Mouse (Mus musculus): Measurements from ENCODE around the gene Pdgfc. TPM values are rescaled to one million over a fixed set of nuclear protein-coding genes. Genes with fewer than 3 reads are reported as not detected.

The Pdgfc gene
- polyA plus RNA-seq, 1 experiment from 2014 or later, result 7.2 TPM

DNA sequence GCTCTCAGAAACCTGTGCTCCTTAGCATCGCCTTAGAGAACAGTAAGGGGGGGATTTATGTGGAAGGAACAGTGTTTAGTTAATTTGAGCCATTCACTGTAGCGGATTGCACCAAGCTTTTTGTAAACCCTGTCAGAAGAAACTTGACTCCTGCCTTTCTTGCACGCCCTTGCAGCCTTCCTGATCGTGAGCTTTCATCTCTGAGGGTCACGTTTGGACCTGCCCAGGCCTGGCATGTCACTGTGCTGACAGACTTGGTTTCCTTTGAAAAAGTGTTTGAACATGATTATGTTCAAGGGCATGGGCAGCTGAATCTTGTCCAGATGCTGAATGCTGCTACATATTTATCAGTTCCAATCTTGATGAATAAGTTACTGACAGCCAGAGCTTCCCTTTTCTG is 169.0 kb downstream of the Pdgfc start:
- Histone ChIP-seq H3K4me1 (ENCODE audit: control insufficient read depth, insufficient read depth, low read length) (no peaks in the 10 kb centered on the region), H3K27ac (ENCODE audit: low read depth, low read length) (no peak overlapping the region), H3K27me3 (ENCODE audit: control insufficient read depth, insufficient read depth, low read length) (no peaks in the 10 kb centered on the region), H3K9ac (ENCODE audit: low read length) (no peak overlapping the region), H3K9me3 (ENCODE audit: control insufficient read depth, low read length) (no peaks in the 10 kb centered on the region), H3K36me3 (ENCODE audit: control insufficient read depth, insufficient read depth, low read length) (no peaks in the 10 kb centered on the region), H3K4me3 (ENCODE audit: low read depth, low read length) (no peak overlapping the region), H3K4me2 (no peak overlapping the region)
- WGBS, result 39% methylated on average over 5 of the region's 5 CpGs
- no peak for ATAC-seq (ENCODE audit: low FRiP score)
- no peak for DNase-seq (ENCODE audit: low spot score, missing footprints)

DNA sequence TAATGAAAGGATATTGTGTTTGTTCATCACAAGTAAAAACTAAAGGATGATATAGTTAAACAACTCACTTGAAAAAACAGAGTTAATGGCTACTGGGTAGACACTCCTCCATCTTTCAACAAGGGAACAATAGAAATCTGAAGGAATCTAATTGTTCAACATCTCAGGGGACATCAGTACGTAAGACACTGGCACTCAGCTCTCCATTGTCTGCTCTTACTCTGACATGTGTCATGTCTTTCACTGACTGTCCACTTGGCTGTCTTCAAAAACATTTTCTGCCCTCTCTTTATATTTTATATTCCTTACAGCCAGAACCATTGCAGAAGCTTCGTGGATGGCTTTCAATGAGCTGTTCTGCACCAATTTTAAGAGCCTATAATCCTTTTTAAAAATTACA is 172.0 kb downstream of the Pdgfc start:
- H3K9me3 ChIP-seq (ENCODE audit: control insufficient read depth, low read length), result no peaks in the 10 kb centered on the region
- H3K4me3 ChIP-seq (ENCODE audit: low read depth, low read length), result no peak overlapping the region
- H3K4me2 ChIP-seq, result no peak overlapping the region
- DNase-seq (ENCODE audit: low spot score, missing footprints), result peak; percentile 54
- no peak overlapping the region for H3K9ac ChIP-seq (ENCODE audit: low read length)
- no peaks in the 10 kb centered on the region for H3K36me3 ChIP-seq (ENCODE audit: control insufficient read depth, insufficient read depth, low read length)
- 58% methylated on average over 2 of the region's 2 CpGs for WGBS
- H3K27me3 ChIP-seq (ENCODE audit: control insufficient read depth, insufficient read depth, low read length), result no peaks in the 10 kb centered on the region
- H3K4me1 ChIP-seq (ENCODE audit: control insufficient read depth, insufficient read depth, low read length), result no peaks in the 10 kb centered on the region
- no peak for ATAC-seq (ENCODE audit: low FRiP score)
- H3K27ac ChIP-seq (ENCODE audit: low read depth, low read length), result no peak overlapping the region

DNA sequence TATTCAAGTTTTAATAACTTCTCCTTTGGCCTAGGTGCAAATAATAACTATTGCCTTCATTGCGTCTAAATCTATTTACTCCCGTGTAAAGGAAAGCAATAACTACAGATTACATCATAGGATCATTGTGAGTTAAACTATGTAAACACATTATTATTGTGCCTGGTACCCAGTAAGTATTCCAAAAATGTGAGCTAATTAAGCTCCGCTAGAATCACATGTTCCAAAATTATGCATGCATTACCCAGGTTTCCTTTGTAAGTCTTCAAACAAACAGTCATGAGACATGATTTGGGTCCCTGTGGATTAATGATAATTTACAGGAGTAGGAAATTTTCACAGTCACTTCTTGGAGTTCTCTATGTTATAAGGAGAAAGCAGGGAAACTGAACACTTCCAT is 174.9 kb downstream of the Pdgfc start:
- 91% methylated on average over 3 of the region's 3 CpGs for WGBS
- ATAC-seq (ENCODE audit: low FRiP score) (no peak), DNase-seq (ENCODE audit: low spot score, missing footprints) (peak; percentile 6)
- H3K9me3 ChIP-seq (ENCODE audit: control insufficient read depth, low read length), result no peaks in the 10 kb centered on the region
- no peaks in the 10 kb centered on the region for H3K27me3 ChIP-seq (ENCODE audit: control insufficient read depth, insufficient read depth, low read length)
- H3K4me1 ChIP-seq (ENCODE audit: control insufficient read depth, insufficient read depth, low read length), result no peaks in the 10 kb centered on the region
- no peak overlapping the region for H3K4me3 ChIP-seq (ENCODE audit: low read depth, low read length)
- H3K4me2 ChIP-seq, result no peak overlapping the region
- H3K9ac ChIP-seq (ENCODE audit: low read length), result no peak overlapping the region
- H3K27ac ChIP-seq (ENCODE audit: low read depth, low read length), result no peak overlapping the region
- no peaks in the 10 kb centered on the region for H3K36me3 ChIP-seq (ENCODE audit: control insufficient read depth, insufficient read depth, low read length)

DNA sequence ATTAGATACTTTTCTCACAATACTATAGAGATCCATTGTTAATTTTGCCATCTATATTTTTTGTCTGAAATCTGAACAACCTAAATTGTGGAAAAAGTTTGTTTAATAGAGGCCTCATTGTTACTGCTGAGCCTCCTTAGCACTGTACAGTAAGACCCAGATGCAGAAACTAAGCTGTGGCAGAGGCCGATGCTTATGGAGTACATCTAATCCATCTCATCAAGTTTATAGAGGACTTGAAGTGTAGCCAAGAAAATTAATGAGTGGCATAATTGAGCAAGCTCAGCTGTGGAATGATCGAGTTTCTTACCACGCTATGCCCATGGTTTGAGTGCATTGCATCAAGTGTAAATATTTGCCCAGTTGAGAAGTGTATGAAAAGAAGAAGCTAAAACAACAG is 175.4 kb downstream of the Pdgfc start:
- H3K27ac ChIP-seq (ENCODE audit: low read depth, low read length), result no peak overlapping the region
- no peaks in the 10 kb centered on the region for H3K36me3 ChIP-seq (ENCODE audit: control insufficient read depth, insufficient read depth, low read length)
- DNase-seq (ENCODE audit: low spot score, missing footprints), result peak; percentile 28
- H3K4me1 ChIP-seq (ENCODE audit: control insufficient read depth, insufficient read depth, low read length), result no peaks in the 10 kb centered on the region
- H3K9ac ChIP-seq (ENCODE audit: low read length), result no peak overlapping the region
- ATAC-seq (ENCODE audit: low FRiP score), result no peak
- no peaks in the 10 kb centered on the region for H3K27me3 ChIP-seq (ENCODE audit: control insufficient read depth, insufficient read depth, low read length)
- H3K4me3 ChIP-seq (ENCODE audit: low read depth, low read length), result no peak overlapping the region
- no peak overlapping the region for H3K4me2 ChIP-seq
- WGBS, result 92% methylated on average over 3 of the region's 3 CpGs
- no peaks in the 10 kb centered on the region for H3K9me3 ChIP-seq (ENCODE audit: control insufficient read depth, low read length)

DNA sequence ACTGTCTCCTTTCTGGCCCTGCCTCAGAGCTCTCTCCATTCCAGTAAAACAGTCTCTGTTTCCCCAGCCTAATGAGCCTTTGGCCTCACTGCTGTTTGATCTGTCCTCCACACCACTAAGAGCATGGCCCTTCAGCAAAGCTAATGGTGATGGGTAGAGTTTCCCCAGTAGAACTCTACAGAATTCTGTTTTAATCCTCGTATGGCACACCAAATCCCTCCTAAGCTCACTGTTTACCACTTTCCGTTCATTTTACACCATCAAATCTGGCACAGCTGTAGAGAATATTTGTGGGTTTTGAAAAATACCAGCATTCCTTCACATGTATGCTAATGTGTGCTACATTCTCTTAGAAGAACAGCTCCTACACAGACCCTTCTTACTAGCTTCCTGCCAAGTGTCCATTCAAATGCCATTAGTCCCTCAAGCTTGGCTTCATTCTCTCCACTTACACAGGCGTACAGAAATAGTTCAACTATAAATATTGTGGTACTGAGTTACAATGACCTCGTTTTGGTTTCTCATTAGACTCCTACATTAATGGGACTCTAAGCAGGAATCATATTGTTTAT is 179.4 kb downstream of the Pdgfc start:
- peak; percentile 64 for DNase-seq (ENCODE audit: low spot score, missing footprints)

DNA sequence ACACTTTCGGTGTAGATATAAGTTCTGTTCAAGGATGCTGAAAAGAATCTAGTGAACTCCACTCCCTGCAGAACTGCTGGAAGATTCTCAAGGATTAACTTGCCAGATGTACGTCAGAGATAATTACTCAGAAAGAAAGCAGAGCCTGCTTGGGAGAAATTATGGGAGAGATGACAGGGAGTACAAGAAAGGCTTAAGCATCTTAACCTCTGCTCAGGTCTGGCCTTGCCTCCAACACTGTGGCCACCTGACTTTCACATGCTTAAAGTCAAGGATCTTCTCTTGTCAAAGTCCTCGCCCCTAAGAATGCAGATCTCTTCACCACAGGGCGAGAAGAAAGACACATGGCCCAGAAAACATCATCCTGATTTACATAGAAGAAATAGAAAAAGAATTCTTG is 185.5 kb downstream of the Pdgfc start:
- H3K27ac ChIP-seq (ENCODE audit: low read depth, low read length), result no peak overlapping the region
- 74% methylated on average over 4 of the region's 4 CpGs for WGBS
- H3K36me3 ChIP-seq (ENCODE audit: control insufficient read depth, insufficient read depth, low read length), result no peaks in the 10 kb centered on the region
- H3K9me3 ChIP-seq (ENCODE audit: control insufficient read depth, low read length), result no peaks in the 10 kb centered on the region
- H3K4me3 ChIP-seq (ENCODE audit: low read depth, low read length), result no peak overlapping the region
- H3K4me1 ChIP-seq (ENCODE audit: control insufficient read depth, insufficient read depth, low read length), result no peaks in the 10 kb centered on the region
- no peak overlapping the region for H3K9ac ChIP-seq (ENCODE audit: low read length)
- DNase-seq (ENCODE audit: low spot score, missing footprints) (peak; percentile 41), ATAC-seq (ENCODE audit: low FRiP score) (no peak)
- no peak overlapping the region for H3K4me2 ChIP-seq
- no peaks in the 10 kb centered on the region for H3K27me3 ChIP-seq (ENCODE audit: control insufficient read depth, insufficient read depth, low read length)

More for the DNA sequence above, 179.4 kb downstream of the Pdgfc start:
- Histone ChIP-seq H3K4me2 (no peak overlapping the region), H3K36me3 (ENCODE audit: control insufficient read depth, insufficient read depth, low read length) (no peaks in the 10 kb centered on the region), H3K4me1 (ENCODE audit: control insufficient read depth, insufficient read depth, low read length) (no peaks in the 10 kb centered on the region), H3K27ac (ENCODE audit: low read depth, low read length) (no peak overlapping the region), H3K9me3 (ENCODE audit: control insufficient read depth, low read length) (no peaks in the 10 kb centered on the region), H3K9ac (ENCODE audit: low read length) (no peak overlapping the region), H3K4me3 (ENCODE audit: low read depth, low read length) (no peak overlapping the region), H3K27me3 (ENCODE audit: control insufficient read depth, insufficient read depth, low read length) (no peaks in the 10 kb centered on the region)
- ATAC-seq (ENCODE audit: low FRiP score), result no peak
- 85% methylated on average over 4 of the region's 4 CpGs for WGBS

DNA sequence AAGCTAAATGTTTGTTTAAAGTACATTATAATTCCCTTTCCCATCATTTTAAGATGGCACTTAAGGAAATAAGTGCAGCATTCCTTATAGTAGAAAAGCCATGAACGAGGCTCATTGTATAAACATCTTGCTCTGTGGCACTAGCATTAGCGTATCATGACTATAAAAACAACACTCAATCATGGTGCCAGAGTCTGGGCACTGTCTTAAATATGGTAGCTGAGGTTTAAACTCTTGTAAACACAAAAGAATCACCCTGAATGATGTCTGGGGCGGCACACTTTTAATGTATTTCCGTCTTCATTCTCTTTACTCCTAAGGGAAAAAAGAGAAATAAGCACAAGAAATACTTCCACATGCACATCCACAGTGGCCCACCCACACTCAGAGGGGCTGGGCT is 192.1 kb downstream of the Pdgfc start:
- H3K4me3 ChIP-seq (ENCODE audit: low read depth, low read length), result no peak overlapping the region
- peak; percentile 19 for DNase-seq (ENCODE audit: low spot score, missing footprints)
- WGBS, result 79% methylated on average over 4 of the region's 4 CpGs
- no peaks in the 10 kb centered on the region for H3K27me3 ChIP-seq (ENCODE audit: control insufficient read depth, insufficient read depth, low read length)
- H3K36me3 ChIP-seq (ENCODE audit: control insufficient read depth, insufficient read depth, low read length), result no peaks in the 10 kb centered on the region
- H3K4me2 ChIP-seq, result no peak overlapping the region
- no peak overlapping the region for H3K27ac ChIP-seq (ENCODE audit: low read depth, low read length)
- ATAC-seq (ENCODE audit: low FRiP score), result no peak
- H3K9me3 ChIP-seq (ENCODE audit: control insufficient read depth, low read length), result no peaks in the 10 kb centered on the region
- H3K9ac ChIP-seq (ENCODE audit: low read length), result no peak overlapping the region
- H3K4me1 ChIP-seq (ENCODE audit: control insufficient read depth, insufficient read depth, low read length), result no peaks in the 10 kb centered on the region

DNA sequence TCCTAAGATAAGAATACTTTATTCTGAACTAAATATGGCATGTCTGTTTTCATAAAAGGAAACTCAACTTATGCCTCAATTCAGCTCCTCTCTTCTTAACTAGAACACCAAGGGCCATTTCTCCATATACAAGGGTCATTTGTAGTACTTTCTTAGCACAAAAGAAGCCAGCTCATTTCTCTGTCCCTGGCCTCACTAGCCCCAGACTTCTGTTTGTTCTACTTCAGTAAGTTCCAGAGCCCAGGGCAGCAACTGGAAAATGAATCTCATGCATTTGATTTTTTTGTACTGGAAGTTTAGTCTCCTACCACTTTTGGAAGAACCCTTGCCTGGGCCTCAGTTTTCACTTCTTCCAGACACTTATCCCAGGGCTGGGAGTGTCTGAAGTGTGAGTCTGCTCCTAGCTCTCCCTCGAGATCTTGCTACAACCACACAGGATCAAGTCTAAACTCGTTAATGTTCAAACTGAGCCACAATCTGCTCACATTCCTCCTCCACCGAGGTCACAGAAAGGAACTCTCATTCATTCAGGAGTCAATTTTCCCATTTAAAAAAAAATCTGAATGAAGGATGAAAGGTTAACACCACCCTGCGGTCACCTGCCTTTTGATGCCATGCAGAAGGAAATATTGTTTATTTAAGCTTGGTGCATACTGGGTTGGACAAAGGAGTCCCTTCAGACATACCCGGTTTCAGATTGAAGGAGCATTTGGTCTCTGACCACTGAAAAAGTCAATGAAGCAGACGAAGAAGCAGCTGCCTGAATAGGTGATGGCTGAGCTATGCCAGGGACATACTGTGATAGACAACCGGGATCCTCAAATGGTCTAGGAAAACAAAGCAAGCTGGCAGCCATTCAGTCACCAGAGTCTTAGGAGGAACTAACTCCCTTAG is 206.7 kb downstream of the Pdgfc start:
- ATAC-seq (ENCODE audit: low FRiP score), result no peak
- Histone ChIP-seq H3K9ac (ENCODE audit: low read length) (no peak overlapping the region), H3K4me2 (no peak overlapping the region), H3K27me3 (ENCODE audit: control insufficient read depth, insufficient read depth, low read length) (no peaks in the 10 kb centered on the region), H3K9me3 (ENCODE audit: control insufficient read depth, low read length) (no peaks in the 10 kb centered on the region), H3K27ac (ENCODE audit: low read depth, low read length) (no peak overlapping the region), H3K4me1 (ENCODE audit: control insufficient read depth, insufficient read depth, low read length) (no peaks in the 10 kb centered on the region), H3K4me3 (ENCODE audit: low read depth, low read length) (no peak overlapping the region), H3K36me3 (ENCODE audit: control insufficient read depth, insufficient read depth, low read length) (no peaks in the 10 kb centered on the region)
- no peak for DNase-seq (ENCODE audit: low spot score, missing footprints)
- WGBS, result 53% methylated on average over 7 of the region's 7 CpGs

DNA sequence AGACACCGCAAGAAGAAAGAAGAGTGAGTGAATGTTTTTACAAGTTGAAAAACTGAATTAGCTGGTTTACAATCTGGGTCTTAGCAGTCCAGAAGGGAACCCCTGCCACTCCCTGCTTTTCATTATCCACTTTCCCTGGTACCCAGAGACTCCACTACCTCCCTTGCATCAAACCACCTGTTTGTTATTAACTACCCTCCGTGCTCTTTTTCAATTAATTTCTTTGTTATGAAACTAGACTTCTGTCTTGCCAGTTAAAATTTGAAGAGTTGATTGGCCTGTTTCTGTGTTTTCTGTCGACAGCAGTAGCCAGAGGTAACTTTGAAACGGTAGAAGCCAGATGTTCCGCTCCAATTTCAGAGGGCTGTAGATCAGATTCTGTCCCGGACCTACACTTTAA is 207.4 kb downstream of the Pdgfc start:
- Histone ChIP-seq H3K4me2 (no peak overlapping the region), H3K36me3 (ENCODE audit: control insufficient read depth, insufficient read depth, low read length) (no peaks in the 10 kb centered on the region), H3K4me1 (ENCODE audit: control insufficient read depth, insufficient read depth, low read length) (no peaks in the 10 kb centered on the region), H3K27me3 (ENCODE audit: control insufficient read depth, insufficient read depth, low read length) (no peaks in the 10 kb centered on the region), H3K9ac (ENCODE audit: low read length) (no peak overlapping the region), H3K27ac (ENCODE audit: low read depth, low read length) (no peak overlapping the region), H3K4me3 (ENCODE audit: low read depth, low read length) (no peak overlapping the region), H3K9me3 (ENCODE audit: control insufficient read depth, low read length) (no peaks in the 10 kb centered on the region)
- 73% methylated on average over 6 of the region's 6 CpGs for WGBS
- ATAC-seq (ENCODE audit: low FRiP score) (no peak), DNase-seq (ENCODE audit: low spot score, missing footprints) (no peak)

Data from midbrain, embryonic 11.5 days (tissue).